Mouse (Mus musculus) adrenal gland, adult 18-20 months (tissue): ENCODE results near the gene Sbds. TPM values are rescaled to one million over a fixed set of nuclear protein-coding genes. Genes with fewer than 3 reads are reported as not detected.

ENCODE experiments used
- DNase-seq, 2 experiments: peaks; one replicate each; pipeline ENCODE4 v3.0.0; 2021 to 2022; ENCODE audit warnings: low spot score in 2 of 2
- long read RNA-seq, 2 experiments: library from polyadenylated mRNA; stranded (forward); transcript quantifications; one replicate each; pipeline ENCODE4 v2.0.0; 2021
- total RNA-seq, 2 experiments: library from RNA; stranded (reverse); gene quantifications; 1 replicate in 1 of 2; 2 replicates in 1 of 2; pipeline ENCODE4 v1.2.3; 2021

Gene Sbds
- total RNA-seq = 100 to 1,000 TPM; 119 to 126 TPM
- long read RNA-seq, experiment 1, transcript Sbds-201 (5 exons, 1,548 nt) = major isoform, 81 of 88 reads
- long read RNA-seq, experiment 1, partial matches to known transcripts = 6 of 88 reads
- long read RNA-seq, experiment 1, other reads (novel, unspliced or antisense) = 1 of 88 reads
- long read RNA-seq, experiment 2, transcript Sbds-201 (5 exons, 1,548 nt) = major isoform, 190 of 209 reads
- long read RNA-seq, experiment 2, partial matches to known transcripts = 4 of 209 reads
- long read RNA-seq, experiment 2, other reads (novel, unspliced or antisense) = 14 of 209 reads

DNA sequence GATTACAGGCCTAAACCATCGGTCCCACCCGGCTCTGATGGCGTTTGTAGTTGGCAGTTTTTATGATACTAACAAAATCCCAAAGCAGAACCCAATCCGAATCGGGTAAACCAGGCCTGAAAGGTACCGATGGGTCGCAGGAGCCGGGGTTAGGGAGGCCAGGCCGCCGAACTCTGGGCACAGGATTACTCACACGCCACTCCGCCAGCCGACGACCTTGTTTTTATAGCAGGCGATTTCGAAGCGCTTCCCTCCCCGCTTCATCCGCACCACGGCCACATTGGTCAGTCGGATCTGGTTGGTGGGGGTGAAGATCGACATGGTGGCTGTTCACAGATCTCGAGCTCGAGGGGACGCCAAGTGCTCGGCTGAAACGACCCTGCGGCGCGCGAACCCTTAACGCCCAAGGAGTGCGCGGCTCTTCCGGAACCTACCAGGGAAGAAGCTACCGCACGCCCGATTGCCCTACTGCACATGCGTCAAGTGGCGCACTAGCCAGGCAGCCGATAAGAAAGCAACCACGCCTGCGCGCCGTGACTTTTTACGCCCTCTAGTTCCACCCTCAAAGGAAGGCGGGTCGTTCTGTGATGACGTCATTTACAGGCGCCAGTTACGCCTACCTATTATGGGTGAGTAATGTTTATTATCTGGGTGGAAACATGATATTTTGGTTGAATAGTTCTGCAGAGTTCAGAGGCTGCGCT is at the start of gene Sbds, which contains the start of gene Tyw1:
Sbds (minus strand) TSS at position 514 of the 704 bp plus-strand sequence.
Tyw1 (plus strand) TSS at position 603 of the 704 bp plus-strand sequence.
- peak; percentile 93 to 95 for DNase-seq

DNA sequence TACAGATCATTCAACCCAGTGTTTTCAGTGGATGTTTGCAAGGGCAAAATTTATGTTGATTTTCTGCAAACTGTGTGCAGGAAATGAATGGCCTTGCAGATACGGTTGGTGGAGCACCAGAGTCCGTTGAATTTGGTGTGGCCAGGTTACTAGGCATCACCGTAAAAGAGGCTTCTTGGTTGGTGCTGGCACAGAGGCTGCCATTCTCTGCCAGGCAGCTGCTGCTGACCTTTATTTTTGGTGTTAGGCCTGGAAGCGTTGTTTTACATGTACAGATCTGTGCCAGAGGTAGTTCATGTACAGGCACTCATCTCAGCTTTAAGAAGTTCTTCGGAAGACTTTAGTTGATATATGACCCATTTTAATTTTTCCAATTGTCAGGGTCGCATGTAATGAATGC is 48.3 kb upstream of the Sbds start:
- DNase-seq = no peak

DNA sequence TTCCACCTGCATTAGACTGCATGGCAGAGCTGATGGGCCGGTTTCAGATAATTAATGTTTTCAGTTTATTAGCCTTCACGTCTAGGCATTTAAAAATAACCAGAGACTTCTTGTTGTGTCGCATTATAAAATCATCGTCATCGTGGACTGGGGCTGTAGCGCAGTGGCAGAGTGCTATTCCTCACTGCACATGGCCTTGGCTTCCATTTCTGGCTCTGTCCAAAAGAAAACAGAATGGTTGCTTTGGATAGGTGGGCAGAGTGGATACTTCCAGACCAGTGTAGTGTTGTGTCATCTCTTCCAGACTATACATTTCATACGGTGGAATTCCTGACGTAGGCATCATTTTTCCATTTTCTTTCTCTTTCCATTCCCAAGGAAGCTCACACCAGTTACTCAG is 44.2 kb upstream of the Sbds start:
- no peak for DNase-seq

DNA sequence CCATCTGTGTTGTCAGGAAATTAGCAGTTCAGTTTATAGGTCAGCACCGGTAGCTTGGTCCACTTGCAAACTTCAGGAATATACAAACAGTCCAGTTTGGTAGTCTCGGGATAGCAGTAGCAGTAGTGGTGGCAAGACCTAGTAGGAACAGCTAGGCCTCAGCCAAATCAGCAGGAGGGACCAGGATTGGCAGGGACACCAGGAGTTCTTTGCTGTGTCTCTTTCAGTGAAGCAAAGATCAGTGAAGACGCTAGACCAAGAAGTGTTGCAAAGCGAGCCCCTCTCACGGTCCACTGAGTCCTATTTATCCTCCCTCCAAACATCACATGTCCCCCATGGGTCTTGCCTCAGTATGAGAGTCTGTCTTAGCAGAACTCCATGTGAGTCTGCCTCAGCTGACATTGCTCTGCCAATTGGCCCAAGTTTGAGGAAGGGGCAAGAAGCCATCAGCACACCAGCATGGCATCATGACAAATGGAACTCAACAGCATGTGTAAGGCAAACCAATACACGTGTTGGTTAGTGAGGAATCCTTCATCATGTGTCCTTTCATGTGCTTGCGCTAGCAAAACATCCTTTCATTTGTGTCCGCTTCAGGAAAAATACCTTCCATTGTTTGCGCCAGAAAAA is 43.6 kb upstream of the Sbds start:
- no peak for DNase-seq

DNA sequence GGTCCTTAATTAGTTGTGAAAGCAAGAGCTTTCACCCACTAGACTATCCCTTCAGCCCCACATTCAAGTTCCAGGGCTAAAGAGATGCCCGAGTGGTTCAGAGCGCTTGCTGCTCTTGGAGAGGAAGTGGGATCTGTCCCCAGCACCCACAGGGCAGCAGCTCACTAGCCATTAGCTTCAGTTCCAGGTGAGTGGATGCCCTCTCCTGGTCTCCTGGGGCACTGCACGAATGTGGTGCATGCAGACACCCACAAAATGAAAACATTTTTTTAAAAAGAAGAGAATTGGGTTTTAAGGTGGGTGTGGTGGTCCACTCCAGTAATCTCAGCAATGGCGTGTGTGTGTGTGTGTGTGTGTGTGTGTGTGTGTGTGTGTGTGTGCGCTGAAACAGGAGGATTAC is 40.7 kb upstream of the Sbds start:
- no peak for DNase-seq

DNA sequence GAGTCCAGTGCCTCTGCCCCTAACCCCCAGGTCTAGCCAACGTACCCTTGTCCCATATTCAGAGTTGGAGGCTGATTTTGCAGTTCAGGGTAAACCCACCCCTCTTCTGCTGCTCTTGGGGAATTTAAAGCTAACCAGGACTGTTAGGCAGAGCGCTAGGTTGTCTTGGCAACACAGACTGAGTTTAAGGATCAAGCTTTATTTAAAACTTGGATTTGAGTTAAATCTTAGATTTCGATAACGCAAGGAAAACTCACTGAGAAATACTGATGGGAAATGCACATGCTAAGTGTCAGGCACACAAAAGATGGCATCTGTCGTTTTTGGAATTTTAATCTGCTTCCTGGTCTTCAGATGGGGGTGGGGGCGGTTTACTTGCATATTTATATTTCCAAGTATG is 39.3 kb upstream of the Sbds start:
- no peak for DNase-seq

DNA sequence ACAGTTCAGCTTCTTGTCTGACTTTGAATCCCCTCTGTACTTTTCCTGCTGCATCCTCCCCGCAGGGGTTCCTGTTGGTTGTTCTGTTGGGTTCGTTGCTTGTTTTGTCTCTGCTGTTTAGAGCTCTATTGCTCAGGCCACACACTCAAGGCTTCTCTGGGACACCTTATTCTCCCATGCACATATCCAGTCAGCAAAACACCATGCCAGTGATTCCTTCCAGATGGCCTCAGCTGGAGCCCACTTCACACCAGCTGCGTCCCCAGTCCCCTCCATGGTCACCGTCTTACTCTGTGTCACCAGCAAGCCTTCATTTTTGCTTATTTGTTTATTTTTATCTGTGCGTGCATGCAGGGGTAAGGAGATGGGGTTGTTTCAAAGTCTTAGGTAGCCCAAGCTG is 38.6 kb upstream of the Sbds start:
- no peak for DNase-seq

DNA sequence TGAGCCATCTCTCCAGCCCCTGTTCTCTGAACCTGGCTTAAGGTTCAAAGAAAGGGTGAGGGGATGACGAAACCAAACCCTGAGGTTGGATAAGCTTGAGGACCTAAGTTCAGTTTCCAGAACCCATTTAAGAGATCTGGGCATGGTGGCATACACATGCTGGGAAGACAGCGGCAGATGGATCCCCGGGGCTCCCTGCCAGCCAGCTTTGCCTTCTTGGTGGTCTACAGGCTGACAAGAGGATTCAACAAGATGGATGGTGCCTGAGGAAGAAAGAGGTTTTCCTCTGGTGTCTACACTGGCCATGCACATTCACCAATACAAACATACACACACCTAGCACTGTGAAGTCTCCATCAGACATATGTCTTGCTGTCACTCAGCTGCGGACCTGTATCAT is 37.6 kb upstream of the Sbds start:
- no peak for DNase-seq

DNA sequence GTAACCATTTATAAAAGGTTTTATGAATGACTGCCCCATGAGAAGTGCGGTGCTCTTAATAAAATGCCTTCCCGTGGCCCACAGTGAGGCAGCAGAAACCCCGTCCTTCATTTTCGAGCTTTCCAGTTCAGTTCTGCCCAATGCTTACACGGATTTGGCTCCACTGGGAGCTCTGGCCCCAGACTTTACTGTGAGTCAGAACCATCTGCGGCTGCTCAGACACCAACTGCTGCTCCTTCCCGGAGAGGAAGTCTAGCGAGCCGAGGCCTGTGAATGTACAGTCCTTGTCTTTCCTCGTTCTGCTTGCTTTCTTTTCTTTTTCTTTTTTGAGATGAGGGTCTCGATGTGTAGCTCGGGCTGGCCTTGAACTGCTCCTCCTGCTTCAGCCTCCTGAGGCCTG is 35.4 kb upstream of the Sbds start:
- no peak for DNase-seq

DNA sequence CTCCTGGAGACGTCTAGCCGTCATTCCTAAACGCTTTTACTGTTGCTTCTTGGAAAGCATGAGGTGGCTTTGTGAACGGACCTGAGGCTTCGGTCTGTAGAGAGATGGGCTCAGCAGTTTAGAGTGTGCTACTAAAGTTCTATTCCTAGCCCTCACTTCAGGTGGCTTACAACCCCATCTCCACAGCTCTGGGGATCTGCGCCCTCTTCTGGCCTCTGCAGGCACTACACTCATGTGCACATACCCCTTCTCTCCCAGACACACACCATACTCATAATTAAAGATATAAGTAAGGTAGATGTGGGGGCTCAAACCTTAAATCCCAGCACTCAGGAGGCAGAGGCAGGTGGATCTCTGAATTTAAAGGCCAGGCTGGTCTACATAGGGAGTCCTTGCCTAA is 34.9 kb upstream of the Sbds start:
- DNase-seq = no peak

DNA sequence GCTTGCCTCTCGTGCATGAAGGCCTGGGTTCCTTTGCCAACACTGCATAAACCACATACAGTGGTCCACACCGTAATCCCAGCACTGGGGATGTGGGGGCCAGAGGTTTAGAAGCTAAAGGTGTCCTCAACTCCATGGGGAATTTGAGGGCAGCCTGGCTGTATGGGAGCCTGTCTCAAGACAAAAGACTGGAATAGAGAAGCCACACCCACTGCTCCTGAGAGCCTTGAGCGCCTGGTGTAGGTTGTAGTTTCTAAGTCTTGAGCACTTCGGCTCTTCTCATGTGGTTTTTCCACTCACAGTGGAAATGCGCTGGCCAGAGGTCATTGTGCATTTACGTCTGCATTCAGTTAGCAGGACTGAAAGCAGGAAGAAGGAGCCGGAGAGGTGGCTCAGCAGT is 32.8 kb upstream of the Sbds start:
- no peak for DNase-seq

DNA sequence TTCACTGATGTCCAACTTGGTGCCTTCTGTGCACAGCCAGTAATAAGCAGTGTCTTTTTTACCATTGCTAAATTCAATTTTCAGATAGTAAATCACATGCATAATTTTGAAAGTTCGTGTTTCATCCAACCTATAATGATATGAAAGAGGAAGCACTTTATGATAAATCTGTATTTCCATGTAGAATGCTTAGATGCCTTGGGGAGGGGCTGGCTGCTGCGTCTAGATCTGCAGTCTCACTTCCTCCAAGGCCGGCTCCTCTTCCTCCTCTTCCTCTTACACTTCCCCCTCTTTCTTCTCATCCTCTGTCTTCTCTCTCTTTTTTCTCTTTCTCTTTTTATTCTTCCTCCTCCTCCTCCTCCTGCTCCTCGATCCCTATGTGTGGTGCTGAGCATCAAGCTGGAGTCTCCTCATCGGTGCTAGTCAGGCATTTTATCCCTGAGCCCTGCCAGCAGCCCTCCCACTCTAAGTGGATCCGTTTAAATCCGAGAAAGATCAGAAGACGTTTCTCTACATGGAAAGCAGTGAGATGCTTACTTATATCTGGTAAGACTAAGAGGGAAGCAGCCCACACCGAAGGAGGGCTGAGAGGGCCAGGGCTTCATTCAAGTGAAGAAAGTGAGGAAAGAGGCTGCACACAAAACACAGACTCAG is 27.9 kb upstream of the Sbds start:
- no peak for DNase-seq

DNA sequence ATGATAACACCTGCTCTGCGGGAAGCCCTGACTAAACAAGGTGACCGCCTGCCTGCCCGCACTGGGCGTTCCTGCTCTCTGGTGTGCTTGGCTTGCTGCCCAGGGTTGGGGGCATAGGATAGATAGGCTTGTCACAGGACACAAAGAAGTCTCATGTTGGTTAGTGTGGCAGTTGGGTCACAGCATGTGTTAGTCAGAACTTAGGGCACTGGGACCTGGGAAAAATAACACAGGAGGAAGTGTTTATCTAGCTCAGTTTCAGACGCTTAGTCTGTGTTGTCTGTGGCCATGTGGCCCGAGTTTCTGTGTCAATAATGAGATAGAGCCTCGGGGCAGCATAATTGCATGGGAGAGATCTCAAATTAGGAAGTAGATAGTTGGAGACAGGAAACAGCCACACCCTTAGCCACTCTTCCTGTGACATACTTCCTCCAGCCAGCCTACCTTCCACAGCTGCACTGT is 22.7 kb upstream of the Sbds start:
- DNase-seq = no peak

DNA sequence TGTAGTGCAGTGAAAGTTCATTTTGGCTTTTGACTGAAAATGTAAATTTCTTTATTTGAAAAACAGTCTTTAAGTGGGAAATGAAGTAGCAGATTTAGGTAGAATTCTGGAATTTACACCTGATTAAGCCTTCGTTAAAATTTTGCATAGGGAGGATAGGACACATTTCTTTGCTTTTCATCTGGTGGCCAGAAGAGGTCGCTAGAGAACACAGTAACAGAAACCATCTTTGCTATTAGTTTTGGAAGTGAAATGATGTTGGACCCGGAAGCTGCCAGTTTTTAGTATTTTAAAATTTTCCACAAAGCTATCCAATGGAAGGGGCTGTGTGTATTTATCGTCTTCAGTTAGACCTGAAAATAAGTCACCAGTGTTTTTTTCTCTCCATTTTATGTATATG is 20.2 kb upstream of the Sbds start:
- no peak for DNase-seq

DNA sequence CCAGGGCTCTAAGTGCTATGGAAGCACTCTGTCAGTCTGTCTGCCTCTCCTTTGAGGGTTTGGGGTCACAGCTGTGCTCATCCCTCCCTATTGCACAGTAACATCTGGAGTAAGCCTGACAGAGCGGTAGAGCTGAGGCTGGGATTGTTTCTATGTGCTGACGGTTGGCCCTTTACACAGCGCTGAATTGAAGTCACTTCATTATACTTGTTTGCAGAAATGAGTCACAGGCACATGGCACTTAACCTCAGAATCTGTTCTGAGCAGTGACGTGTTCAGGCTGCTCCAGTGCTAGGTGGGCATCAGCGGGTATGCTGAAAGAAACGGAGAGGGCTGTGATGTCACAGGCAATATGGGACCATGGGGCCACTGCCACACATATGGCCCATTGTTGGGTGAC is 17.7 kb upstream of the Sbds start:
- no peak for DNase-seq

DNA sequence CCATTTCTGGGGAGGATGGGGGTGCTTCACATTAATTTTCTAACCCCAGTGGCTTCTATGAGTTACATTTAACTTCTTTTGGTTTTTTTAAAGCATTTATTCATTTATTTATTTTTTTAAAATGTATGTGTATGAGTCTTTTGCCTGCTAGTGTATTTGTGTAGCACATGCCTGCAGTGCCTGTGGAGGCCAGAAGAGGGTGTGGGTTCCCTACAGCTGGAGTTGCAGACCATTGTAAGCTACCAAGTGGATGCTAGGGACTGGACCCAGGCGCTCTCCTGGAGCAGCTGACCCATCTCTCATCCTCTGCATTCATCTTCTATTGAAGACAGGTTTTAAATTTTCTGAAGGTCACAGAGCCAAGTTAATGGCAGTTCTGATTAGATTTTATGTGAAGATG is 17.0 kb upstream of the Sbds start:
- DNase-seq = no peak

DNA sequence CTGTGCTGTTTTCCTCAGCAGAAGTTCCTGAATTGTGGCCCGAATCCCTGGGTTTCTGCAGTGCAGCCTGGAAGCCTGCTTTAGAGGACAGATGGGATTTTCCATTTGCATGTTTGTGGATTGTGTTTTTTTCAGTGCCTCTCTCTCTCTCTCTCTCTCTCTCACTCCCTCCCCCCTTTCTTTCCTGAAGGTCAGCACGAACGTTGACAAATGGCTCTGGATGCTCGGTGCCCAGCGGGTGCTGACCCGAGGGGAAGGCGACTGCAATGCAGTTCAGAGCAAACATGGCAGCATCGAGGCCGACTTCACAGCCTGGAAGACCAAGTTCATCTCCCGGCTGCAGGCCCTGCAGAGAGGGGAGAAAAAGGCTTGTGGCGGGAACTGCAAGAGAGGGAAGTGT is 13.6 kb upstream of the Sbds start:
- DNase-seq = peak; percentile 33 to 40

DNA sequence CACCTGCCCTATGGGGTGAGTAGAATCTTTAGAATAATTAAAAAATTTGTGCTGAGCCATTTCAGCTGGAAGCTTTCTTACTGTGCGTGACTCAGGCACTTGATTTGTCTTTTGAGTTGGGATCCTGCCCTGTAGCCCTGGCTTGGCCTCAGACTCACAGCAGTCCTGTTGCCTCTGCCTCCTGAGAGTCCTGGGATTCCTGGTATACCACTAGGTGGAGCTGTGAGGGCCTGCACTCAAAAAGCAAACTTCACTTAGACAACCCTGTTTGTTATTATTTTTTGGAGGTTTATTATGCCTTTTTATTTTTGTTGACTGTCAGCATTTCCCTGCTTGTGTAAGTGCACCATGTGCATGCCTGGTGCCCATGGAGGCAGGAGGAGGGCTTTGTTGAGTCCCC is 12.0 kb upstream of the Sbds start:
- DNase-seq = peak in 1 of 2 experiments; percentile 35

DNA sequence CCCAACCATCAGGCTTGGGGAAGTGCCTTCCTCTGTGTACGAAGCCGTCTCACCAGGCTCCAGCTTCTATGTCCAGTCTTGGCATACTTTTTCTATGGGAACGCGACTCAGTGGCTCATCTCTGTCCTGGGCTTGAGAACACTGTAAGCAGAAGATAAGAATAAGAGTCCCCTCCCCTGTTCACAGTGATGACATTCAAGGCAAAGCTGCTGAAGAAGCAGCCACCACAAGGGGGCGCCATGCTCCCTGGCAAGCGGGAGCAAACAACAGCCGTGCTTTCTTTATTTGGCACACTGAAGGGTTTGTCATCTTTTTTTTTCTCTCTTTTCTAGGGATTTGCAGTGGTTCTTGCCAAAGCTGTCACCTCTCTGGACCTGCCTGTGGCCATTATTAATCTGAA is 11.3 kb upstream of the Sbds start:
- peak in 1 of 2 experiments; percentile 56 for DNase-seq

DNA sequence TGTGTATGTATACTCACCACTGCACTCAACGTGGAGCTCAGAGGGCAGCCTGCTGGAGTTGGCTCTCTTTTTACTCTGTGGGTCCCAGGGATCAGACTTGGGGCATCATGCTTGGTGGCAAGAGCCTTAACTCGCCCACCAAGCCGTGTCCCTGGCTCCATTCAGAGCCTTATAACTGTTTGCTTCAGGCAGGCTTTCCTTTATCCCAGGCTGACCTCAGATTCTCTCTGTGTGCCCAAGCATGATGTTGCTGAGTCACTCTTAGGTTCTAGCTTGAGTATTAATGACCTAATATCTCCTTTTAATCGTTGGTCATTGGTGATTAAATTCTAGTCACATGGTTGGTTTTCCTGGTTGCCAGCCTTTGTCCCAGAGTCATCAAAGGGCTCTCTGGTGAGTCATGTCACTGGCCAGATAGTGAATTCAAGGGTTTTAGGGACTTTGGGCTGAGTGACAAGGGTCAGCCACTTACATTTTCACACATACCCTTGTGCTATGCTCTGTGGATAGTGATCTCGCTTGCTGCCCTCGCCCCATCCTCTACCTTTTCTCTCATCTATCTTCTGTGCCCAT is 9.2 kb upstream of the Sbds start:
- DNase-seq = no peak

DNA sequence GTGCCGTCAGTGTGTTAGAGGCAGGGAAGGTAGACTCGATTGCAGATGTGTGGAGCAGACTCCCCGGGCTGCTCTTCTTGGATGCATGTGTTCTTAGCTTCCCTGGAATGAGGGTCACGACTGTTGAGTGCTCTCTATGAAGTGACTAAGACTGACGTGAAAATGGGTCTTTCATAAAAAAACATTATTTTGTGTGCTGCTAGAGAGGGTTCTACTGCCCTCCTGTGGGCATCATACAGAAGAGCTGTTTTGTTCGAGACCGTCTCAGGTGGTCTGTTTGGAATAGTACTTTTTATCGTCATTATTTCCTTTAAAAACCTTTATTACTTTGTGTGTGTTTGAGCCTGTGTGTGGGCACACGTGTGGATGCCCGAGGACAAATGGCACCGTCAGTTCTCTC is 8.1 kb upstream of the Sbds start:
- no peak for DNase-seq
